Mouse (Mus musculus) megakaryocyte, adult 5-6 weeks (primary cell): ENCODE results near the gene Marcks. TPM values are rescaled to one million over a fixed set of nuclear protein-coding genes. Genes with fewer than 3 reads are reported as not detected.
"Not testable (repeated sequence)": the region's sequence is repeated elsewhere in the genome, so short reads cannot be mapped to it uniquely, and the experiment has no call there.

ENCODE experiments used
- ATAC-seq: 2 replicates; pipeline ENCODE4 v1.8.0; 2016; ENCODE audit warnings: mild to moderate bottlenecking, inconsistent platforms; ENCODE audit not compliant: poor library complexity, severe bottlenecking
- total RNA-seq, 2 experiments: library from RNA; stranded (forward) in 1 of 2; stranded (reverse) in 1 of 2; fragments of 153-499, 151-499 nt in 1 of 2; fragments of 221-1000, 200-1000 nt in 1 of 2; gene quantifications; 2 replicates each; pipeline versions ENCODE4 v1.2.3 to v1.2.4; 2015 to 2017

Marcks gene
- total RNA-seq, 2 experiments from 2014 or later = 24.1 to 31.1 TPM

- ATAC-seq = peak; percentile 65
Measured at GRCm38 (mm10) chr10:37136981-37137518, 1.7 kb downstream of the Marcks start.

DNA sequence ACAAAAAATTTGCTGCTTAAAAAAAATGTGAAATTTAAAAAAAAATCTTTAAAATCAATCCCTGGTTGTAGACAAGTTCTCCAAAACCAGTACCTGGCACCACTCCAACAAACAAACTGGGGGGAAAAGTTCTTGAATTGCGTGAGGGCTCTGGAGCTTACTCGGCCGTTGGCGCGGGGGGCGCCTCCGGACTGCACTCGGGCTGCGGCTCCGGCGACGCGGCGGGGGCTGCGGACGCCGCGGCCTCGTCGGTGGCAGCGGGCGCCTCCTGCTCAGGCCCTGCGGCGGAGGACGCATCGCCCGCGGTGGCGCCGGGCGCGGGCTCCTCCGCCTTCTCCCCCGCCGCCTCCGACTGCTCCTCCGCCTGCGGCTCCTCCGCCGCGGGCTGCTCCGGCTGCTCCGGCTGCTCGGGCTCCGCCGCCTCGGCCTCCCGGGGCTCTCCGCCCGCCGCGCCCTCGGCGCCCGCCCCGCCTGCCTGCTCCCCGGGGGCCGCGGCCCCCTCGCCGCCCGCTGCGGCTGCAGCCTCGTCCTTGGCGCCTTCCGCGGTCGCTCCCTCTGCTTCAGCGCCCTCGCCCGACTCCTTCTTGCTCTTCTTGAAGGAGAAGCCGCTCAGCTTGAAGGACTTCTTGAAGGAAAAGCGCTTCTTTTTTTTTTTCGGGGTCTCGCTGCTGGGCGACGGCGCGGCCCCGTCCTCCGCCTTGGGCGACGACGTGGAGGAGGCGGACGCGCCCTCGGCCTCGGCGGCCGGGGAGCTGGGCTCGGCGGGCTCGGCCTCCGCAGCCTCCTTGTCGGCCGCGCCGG, 2.6 kb downstream of the Marcks start:
- peak; percentile 16 for ATAC-seq

GRCm38 (mm10) chr10:37133876-37134708, 4.6 kb downstream of the Marcks start:
- ATAC-seq = no peak

DNA sequence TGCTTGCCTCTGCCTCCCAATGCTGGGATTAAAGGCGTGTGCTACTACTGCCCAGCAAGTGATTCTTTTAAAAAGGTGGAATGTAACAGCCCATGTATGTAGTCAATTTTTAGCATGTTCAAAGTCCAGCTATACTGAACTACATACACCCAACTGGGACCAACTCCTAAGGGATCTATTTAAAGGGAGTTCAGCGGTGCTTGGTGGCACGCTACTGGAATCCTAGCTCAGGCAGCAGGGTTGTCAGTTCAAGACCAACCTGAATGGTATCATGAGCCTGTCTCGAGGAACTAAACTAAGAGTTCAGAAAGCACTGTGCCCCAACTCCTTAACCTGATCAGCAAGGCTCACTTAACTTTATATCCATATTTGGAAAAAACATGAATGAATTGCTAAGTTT, 6.0 kb downstream of the Marcks start:
- no peak for ATAC-seq

DNA sequence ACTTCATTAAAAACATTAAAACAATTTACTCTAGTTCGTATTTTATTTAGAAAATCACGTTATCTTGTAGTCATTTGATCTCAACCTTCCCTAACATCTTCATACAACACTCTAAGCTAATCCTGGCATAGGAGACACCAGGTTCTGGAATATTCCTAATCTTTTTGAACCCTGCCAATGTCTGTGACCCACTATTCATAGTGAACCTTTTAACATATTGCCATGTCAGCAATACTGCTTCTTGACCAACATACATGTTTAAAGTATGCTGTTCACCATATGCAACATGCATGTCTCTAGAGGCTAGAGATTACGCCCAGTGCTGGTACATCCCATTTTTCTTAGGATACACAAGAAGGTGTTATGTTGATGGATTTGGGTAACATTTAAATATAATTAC, 9.1 kb downstream of the Marcks start:
- ATAC-seq = no peak

- ATAC-seq = no peak
Measured at GRCm38 (mm10) chr10:37115329-37115728, 23.4 kb downstream of the Marcks start.

- ATAC-seq = peak; percentile 54
Measured at GRCm38 (mm10) chr10:37112812-37113211, 25.9 kb downstream of the Marcks start.

- ATAC-seq = no peak
Measured at GRCm38 (mm10) chr10:37112362-37112761, 26.4 kb downstream of the Marcks start.

GRCm38 (mm10) chr10:37111432-37111831, 27.3 kb downstream of the Marcks start:
- ATAC-seq = no peak

DNA sequence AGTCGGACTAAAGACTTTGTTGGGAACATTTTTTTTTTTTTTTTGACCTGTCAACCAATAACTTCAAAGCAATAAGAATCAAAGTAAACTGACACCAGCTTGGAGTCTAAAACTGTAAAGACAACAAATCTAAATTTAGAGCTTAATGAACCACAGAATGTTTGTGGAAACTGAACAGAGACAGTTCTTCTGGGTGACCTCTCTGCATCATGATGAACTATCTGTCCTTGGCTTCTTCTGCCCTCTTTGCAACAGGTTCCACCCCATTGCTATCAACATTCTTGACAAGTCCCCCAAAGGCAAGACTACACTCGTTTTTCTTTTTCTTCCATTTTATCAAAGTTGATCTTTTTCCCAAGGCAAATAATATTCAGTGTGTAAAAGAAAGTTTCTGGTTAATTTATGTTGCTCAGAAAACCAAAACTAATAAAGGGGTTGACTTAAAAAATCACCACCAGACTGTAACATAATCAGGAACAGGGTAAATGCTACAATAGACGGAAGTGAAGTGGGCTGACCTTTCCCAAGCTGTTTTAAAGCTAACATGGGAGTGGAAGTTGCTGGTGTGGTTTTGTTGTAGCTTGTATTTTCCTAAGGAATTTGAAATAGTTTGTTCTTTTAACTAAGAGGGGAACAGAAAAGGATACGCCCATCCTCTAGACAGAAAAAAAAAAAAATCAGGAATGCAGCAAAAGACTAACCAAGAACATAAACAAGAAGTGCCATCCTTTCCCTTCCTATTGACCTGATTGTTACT, 31.7 kb downstream of the Marcks start:
- ATAC-seq = no peak

- peak; percentile 33 for ATAC-seq
Measured at GRCm38 (mm10) chr10:37106303-37106702, 32.4 kb downstream of the Marcks start.

GRCm38 (mm10) chr10:37102227-37103080, 36.3 kb downstream of the Marcks start:
- no peak for ATAC-seq

- no peak for ATAC-seq
Measured at GRCm38 (mm10) chr10:37101733-37102132, 37.0 kb downstream of the Marcks start.

DNA sequence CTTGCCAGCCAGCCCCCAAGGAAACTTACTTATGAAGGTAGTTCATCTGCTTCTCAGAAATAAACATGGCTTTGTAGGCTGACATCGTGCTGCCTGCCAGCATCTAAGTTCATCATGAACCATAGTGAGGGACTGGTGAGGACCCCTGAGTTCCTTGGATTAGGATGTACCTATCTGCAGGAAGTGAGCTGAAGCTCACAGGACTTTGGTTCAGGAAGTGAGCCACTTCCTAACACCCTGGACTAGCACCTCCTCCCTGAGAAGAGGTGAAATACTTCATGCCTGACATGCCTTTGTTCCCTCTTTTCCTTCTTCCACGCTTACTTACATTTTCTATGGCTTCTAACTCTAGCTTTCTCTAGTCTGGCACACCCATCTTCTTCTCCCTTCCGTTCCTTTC, 42.2 kb downstream of the Marcks start:
- no peak for ATAC-seq

GRCm38 (mm10) chr10:37095803-37096202, 42.9 kb downstream of the Marcks start:
- ATAC-seq = no peak

GRCm38 (mm10) chr10:37093306-37093705, 45.4 kb downstream of the Marcks start:
- no peak for ATAC-seq

DNA sequence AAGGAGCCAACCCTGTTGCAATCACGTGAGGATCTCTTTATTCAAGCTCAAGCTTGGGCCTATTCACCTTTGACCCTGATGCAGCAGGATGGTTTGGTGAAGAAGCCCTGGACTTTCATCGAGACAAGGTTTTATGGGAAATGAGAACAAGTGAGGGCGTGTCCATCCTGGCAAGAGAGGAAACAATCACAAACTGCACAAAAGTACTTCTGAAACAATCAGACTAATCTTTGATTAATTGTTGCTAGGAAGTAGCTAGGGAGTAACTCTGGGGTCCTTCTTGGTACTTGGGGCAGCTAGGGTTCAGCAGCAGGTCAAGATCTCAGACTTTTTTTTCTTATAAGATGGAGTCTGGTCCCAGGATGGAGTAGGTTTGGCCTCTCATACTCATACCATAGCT, 48.3 kb downstream of the Marcks start:
- no peak for ATAC-seq

- not testable (repeated sequence) for ATAC-seq
Measured at GRCm38 (mm10) chr10:37084071-37084470, 54.6 kb downstream of the Marcks start.
